Mouse (Mus musculus) erythroid progenitor cell, adult 5-6 weeks (primary cell): ENCODE measurements around the gene Efcab2. TPM values are rescaled to one million over a fixed set of nuclear protein-coding genes. Genes with fewer than 3 reads are reported as not detected.

Experiments used
- ATAC-seq: replicated peaks from 2 replicates; pipeline ENCODE4 v1.8.0; 2016; ENCODE audit warnings: moderate number of reproducible peaks, mild to moderate bottlenecking, moderate TSS enrichment, inconsistent platforms; ENCODE audit not compliant: poor library complexity, low FRiP score, severe bottlenecking
- total RNA-seq, 2 experiments: library from RNA; stranded (forward) in 1 of 2; stranded (reverse) in 1 of 2; fragments of 150-400 nt in 1 of 2; fragments of 186-747, 209-891 nt in 1 of 2; gene quantifications; 2 replicates each; pipeline versions ENCODE4 v1.2.3 to v1.2.4; 2015 to 2017; ENCODE audit warnings: low replicate concordance in 2 of 2

The Efcab2 gene
- total RNA-seq, 2 experiments from 2014 or later: 2.3 TPM; not detected in 1

- no peak for ATAC-seq
Observed at GRCm38 (mm10) chr1:178528431-178529351, 122.8 kb downstream of the Efcab2 start, which contains the start of gene Kif26b. TSS of gene Kif26b (plus strand) at chr1:178529125.

DNA sequence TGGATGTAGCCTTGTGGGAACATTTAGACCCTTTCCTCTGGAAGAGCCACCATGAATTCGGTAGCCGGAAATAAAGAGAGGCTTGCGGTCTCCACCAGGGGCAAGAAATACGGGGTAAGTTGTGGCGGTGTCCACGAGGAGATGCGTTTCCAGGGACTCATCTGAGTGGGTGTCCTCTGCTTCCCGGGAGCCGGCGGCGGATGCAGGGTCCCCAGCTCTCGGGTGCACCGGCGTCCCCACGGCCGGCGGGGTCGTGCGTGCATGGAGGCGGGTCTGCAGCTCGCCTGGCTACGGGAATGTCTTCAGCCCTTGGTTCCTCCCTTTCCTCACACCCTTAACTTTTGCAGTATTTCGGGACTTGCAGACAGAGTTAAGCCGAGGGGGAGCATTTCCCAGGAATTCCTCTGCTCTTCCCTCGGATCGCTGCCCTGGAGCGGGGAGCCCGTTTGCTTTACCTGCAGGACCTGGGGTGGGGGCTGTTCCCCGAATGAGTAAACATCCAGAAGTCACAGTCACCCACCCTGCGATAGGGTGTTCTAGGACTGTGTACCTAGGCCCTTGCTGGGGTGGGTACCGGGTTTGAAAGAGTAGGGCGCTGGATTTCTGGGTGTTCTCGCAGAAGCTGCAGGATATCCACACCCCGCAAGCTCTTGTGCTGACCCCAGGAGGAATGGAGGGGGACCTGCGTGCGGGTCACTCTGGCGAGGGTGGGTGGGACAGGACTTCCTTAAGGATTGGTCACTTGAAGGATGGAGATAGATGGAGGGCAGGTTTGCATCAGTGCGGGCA lies 123.8 kb downstream of the Efcab2 start:
- no peak for ATAC-seq

DNA sequence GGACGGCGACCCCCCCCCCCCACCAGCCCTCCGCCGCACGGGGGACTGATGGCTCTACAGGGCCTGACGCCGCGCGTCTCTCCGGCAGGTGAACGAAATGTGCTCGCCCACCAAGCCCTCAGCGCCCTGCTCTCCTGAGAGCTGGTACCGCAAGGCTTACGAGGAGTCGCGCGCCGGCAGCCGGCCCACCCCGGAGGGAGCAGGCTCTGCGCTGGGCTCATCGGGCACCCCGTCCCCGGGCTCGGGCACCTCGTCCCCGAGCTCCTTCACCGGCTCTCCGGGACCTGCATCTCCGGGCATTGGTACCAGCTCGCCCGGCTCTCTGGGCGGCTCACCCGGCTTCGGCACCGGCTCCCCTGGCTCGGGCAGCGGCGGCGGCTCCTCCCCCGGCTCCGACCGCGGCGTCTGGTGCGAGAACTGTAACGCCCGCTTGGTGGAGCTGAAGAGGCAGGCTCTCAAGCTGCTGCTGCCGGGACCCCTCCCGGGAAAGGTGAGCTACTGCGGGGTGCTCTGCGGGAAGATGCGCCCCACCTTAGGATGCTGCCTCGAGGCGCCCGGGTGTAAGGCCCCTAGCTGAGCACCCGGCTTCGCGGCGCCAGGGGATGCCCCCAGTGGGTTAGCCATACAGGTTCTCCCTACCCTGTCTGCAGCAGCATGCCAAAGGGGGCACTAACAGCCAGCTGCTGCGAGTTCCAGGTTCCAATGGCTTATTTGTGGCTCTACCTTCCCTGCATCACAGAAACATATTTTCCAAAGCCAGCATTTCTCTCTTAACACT lies 124.6 kb downstream of the Efcab2 start:
- ATAC-seq: no peak

Other genes with a start within 250 kb of the Efcab2 start
- 2.5 and 6.8 TPM in 2 replicates for gene Desi2, start 218.7 kb upstream of the Efcab2 start, total RNA-seq (2015; ENCODE audit: low replicate concordance)
- gene Desi2, start 218.7 kb upstream of the Efcab2 start, total RNA-seq (2017; ENCODE audit: low replicate concordance): 1.1 and 1.9 TPM in 2 replicates
- gene Cox20, start 87.0 kb upstream of the Efcab2 start, total RNA-seq (2015; ENCODE audit: low replicate concordance): 148 and 178 TPM in 2 replicates
- gene Cox20, start 87.0 kb upstream of the Efcab2 start, total RNA-seq (2017; ENCODE audit: low replicate concordance): 230 and 253 TPM in 2 replicates
- 388 and 415 TPM in 2 replicates for gene Hnrnpu, start 68.3 kb upstream of the Efcab2 start, total RNA-seq (2015; ENCODE audit: low replicate concordance)
- gene Hnrnpu, start 68.3 kb upstream of the Efcab2 start, total RNA-seq (2017; ENCODE audit: low replicate concordance): 473 and 501 TPM in 2 replicates
- not detected in 2 replicates for gene Kif26b, start 123.0 kb downstream of the Efcab2 start, total RNA-seq (2015; ENCODE audit: low replicate concordance)
- gene Kif26b, start 123.0 kb downstream of the Efcab2 start, total RNA-seq (2017; ENCODE audit: low replicate concordance): 0.77 TPM in 1 of 2 replicates, not detected in the other